Mouse (Mus musculus) gastrocnemius, postnatal 14 days (tissue): ENCODE measurements around the gene Olfr1342. TPM values are rescaled to one million over a fixed set of nuclear protein-coding genes. Genes with fewer than 3 reads are reported as not detected.

ENCODE experiments used
- DNase-seq: peaks from one replicate; pipeline ENCODE4 v3.0.0; 2021; ENCODE audit warnings: mixed read lengths
- intact Hi-C: fragments of 180-260 bp; cut with DNase I; formaldehyde crosslinking; loops from one replicate; pipeline ENCODE4 v1.15.1; 2025; ENCODE audit warnings: low total_unique reads
- long read RNA-seq, 2 experiments: library from polyadenylated mRNA; stranded (forward); transcript quantifications; one replicate each; pipeline ENCODE4 v2.0.0; 2021
- total RNA-seq, 2 experiments: library from RNA; stranded (reverse); gene quantifications; 2 replicates each; pipeline ENCODE4 v1.2.3; 2021

Olfr1342 gene
- not detected for total RNA-seq
- long read RNA-seq, experiment 1 = 0 reads
- long read RNA-seq, experiment 2 = 0 reads

DNA sequence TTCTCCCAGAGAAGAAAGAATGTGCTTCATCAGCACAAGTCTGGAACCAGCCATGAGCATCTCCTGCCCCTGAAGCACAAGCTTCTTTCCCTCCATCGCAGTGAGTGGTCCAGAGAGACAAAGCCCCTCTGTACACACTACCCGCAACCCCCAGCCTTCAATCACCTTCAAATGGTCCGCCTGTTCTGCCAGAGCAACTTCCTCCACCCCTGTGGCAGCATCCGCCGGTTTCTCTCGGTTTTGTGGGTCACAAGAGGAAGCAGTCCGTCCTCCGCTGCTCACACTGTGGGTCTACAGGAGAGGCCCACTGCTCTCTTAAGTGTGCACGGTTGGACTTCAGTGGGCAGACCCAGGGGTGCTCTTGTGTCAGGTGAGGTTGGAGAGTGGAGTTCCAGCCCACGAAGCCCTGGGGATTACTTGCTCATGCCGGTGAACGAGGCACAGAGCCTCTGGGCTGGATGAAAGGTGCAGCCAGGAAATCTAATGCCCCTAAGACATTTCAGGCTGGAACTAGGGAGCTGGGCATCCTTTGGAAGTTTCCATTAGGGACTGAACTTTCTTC is at the start of gene Olfr1342:
Gene Olfr1342, minus strand, starts transcription at position 345 of the 562 bp plus-strand sequence.
- no peak for DNase-seq
- intact Hi-C loops = no loop called here

DNA sequence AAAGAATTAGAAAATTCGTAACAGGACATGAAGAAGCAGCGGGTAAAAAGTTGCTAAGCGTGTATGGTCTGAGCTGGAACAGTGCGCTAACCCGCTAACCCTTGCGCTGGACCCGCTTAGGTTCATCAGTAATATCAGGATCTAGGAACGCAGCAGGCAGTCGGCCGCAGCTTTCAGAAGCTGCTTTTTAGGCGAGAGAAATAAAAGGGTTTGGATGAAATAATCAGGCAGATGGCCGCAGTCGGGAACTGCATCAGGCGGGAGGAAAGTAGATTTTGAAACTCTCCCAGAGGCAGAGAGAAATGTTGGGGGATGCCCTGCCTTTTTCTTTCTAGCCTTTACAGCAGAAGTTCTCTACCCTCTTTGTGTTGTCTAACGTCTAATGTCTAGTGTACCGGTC is 49.3 kb upstream of the Olfr1342 start:
- no peak for DNase-seq
- intact Hi-C loops = no loop called here

DNA sequence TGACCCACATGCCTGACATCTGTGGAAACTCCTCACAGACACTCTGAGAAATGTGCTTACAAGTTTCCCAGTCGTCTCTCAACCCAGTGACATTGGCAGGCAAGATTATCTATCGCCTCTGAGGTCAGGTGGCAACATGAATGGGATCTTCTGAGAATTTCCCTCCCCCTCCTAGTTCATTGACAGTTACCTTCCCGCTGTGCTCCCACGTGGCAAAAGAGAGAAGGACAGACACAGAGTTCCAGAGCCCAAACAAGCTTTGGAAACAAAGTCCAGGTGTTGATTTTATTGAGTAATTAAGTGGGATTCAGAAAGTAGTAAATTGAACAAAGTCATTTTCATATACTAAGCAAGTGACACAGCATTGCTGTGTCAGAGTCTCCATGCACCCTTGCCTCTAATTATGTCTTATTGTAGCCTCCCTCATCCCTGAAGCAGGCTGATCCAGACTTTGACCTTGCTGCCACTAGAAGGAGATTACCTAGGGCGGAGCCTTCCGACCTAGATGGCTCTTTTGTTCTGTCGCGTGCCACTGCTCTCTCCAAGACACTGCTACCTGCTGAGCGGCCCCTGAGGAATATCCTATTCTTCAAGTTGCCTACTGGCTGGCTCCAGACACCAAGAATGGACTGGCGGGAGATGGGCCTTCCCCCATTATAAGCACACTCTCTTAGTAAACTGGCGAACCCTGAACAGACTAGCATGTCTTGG is 48.6 kb upstream of the Olfr1342 start:
- intact Hi-C loops = no loop called here
- no peak for DNase-seq

DNA sequence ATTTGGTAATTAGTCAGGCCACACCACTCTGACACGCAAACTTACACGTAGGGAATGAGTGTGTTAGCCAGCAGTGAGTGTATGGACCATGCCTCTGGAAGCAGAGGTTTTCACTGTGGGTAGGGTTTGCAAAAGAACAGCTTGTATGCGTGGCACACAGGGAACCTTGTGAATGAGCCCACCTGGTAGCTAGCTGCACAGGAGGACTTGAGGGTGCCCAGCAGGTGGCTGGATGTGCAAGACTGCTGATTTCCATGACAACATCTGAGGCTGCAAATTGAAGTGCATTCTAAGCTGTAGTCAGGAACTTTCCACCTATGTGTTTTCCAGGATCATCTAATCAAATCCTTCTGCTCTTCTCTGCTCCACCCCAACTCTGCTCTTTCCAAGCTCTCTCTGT is 47.0 kb upstream of the Olfr1342 start:
- no peak for DNase-seq
- intact Hi-C loops = no loop called here

- DNase-seq = no peak
- intact Hi-C loops = no loop called here
These were observed 39.3 kb upstream of the Olfr1342 start, which contains the start of gene Olfr1339 for GRCm38 (mm10) chr4:118731875-118732274. TSS of gene Olfr1339 (plus strand) at chr4:118732175.

- intact Hi-C loops = no loop called here
- DNase-seq = no peak
These were observed 29.4 kb upstream of the Olfr1342 start for GRCm38 (mm10) chr4:118721742-118722483.

GRCm38 (mm10) chr4:118719838-118720237 is 27.3 kb upstream of the Olfr1342 start, which contains the start of gene Olfr1340:
TSS of gene Olfr1340 (plus strand) at chr4:118720138.
- DNase-seq = no peak
- intact Hi-C loops = no loop called here

DNA sequence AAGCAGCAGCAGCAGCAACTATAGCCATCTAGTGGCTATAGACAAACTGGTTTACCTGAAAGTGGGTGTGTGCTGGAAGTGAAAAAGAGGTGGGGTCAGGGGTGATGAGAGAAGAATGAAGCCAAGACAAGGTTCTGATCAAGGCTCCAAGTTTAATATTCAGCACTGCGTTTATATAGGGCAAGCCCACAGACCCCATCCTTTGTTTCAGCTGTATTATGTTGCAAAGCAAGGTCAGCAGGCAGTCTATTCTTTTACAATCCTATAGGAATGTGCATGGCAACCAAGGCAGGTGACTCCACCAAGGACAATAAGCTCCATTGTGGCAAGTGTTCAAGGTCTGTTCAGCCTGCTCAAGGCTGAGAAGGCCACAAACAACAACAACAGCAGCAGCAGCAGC is 19.1 kb upstream of the Olfr1342 start:
- DNase-seq = no peak
- intact Hi-C loops = no loop called here

- DNase-seq = no peak
- intact Hi-C loops = no loop called here
These were observed 15.5 kb upstream of the Olfr1342 start for GRCm38 (mm10) chr4:118708086-118708485.

- no peak for DNase-seq
- intact Hi-C loops = no loop called here
These were observed 10.7 kb upstream of the Olfr1342 start, which contains the start of gene Olfr1341 for GRCm38 (mm10) chr4:118703223-118703622. TSS of gene Olfr1341 (plus strand) at chr4:118703523.

- DNase-seq = no peak
- intact Hi-C loops = no loop called here
These were observed 1.3 kb upstream of the Olfr1342 start for GRCm38 (mm10) chr4:118693812-118694211.

DNA sequence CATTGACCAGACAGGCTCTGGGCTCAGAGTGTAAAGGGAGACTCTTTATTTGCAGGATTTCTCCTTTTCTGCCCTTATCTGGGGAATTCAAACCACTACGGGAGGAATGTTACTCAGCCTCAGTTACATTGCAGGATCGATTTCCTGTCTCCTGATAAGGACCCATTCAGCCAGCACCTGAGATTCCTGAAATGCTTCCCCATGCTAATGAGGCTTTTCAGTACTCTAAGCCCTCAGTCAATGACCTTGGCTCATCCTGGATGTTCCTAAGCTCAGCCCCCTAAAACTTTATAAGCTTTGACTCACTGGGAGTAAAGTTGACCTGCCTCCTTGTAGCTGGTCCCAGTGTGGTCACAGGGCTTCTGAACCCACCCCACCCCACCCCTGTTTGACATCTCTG is 5.5 kb downstream of the Olfr1342 start:
- intact Hi-C loops = no loop called here
- DNase-seq = no peak

DNA sequence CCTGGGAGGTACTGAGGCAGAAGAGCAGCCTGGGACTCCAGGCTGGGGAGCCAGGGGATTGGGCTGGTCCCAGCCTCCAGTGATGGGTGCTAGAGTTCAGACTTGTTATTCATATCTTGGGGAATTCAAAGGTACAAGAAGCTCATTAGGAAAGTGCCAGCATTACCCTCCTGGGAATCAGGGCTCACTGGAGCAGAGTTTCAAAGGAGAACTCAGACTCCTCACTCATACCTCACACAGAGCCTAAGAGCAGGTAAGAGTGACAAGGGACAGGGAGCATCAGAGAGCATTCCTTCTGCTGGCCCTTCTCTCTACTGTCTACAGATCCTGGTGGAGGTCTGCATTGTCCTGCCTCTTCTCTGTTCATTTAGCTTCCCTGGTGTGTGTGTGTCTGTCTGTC is 33.9 kb downstream of the Olfr1342 start, which contains the start of gene Olfr62:
Gene Olfr62, plus strand, starts transcription at position 301 of the 400 bp plus-strand sequence.
- DNase-seq = no peak
- intact Hi-C loops = no loop called here

DNA sequence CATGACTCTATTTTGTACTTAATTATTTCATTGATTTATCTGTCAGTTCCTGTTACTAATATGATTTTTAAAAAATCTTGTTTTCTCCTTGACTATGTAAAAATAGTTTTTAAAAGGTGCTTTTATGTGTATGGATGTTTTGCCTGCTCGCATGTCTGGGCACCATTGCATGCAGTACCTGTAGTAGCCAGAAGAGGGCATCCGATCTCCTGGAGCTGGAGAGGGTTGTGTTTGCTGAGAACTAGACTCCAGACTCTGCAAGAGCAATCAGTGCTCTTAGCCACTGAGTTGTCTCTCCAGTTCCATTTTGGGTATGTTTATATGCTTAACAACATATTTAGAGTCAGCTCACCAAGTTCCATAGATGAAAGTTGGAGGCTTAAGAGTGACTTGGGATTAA is 47.3 kb downstream of the Olfr1342 start:
- DNase-seq = peak; percentile 16
- intact Hi-C loops = no loop called here

GRCm38 (mm10) chr4:118642346-118643190 is 50.0 kb downstream of the Olfr1342 start:
- peak; percentile 16 for DNase-seq
- intact Hi-C loops = no loop called here

Other genes with a start within 250 kb of the Olfr1342 start
- not detected for gene Mpl, start 235.2 kb downstream of the Olfr1342 start, total RNA-seq
- 10 to 100 TPM; 35.1 to 41.5 TPM for gene Tie1, start 202.7 kb downstream of the Olfr1342 start, total RNA-seq
- not detected for gene 2610528J11Rik, start 165.8 kb downstream of the Olfr1342 start, total RNA-seq
- gene Tmem125, start 148.7 kb downstream of the Olfr1342 start, total RNA-seq = under 1 TPM in 1 of 2 experiments, not detected in 1; 0.12 TPM
- gene Cfap57, start 72.0 kb downstream of the Olfr1342 start, total RNA-seq = not detected
- 10 to 100 TPM; 30.1 to 33.5 TPM for gene Ebna1bp2, start 72.0 kb downstream of the Olfr1342 start, total RNA-seq
- not detected for gene Olfr62, start 33.8 kb downstream of the Olfr1342 start, total RNA-seq
- gene Olfr1341, start 10.8 kb upstream of the Olfr1342 start, total RNA-seq = not detected
- not detected for gene Olfr1340, start 27.4 kb upstream of the Olfr1342 start, total RNA-seq
- not detected for gene Olfr1339, start 39.4 kb upstream of the Olfr1342 start, total RNA-seq
- gene Olfr1338, start 66.0 kb upstream of the Olfr1342 start, total RNA-seq = not detected
- not detected for gene Olfr1337, start 89.8 kb upstream of the Olfr1342 start, total RNA-seq
- gene Olfr1335, start 117.2 kb upstream of the Olfr1342 start, total RNA-seq = not detected
- not detected for gene Olfr1333, start 143.5 kb upstream of the Olfr1342 start, total RNA-seq
- not detected for gene Olfr1331, start 171.9 kb upstream of the Olfr1342 start, total RNA-seq
- gene Olfr1330, start 195.8 kb upstream of the Olfr1342 start, total RNA-seq = not detected
- gene Olfr1329, start 224.7 kb upstream of the Olfr1342 start, total RNA-seq = not detected
- gene Olfr1328, start 245.9 kb upstream of the Olfr1342 start, total RNA-seq = not detected